Mouse (Mus musculus): ENCODE measurements around the gene Defb11.
"Not testable (repeated sequence)": the region's sequence is repeated elsewhere in the genome, so short reads cannot be mapped to it uniquely, and the experiment has no call there.

Defb11 gene

GRCm38 (mm10) chr8:21906290-21906689 is at the start of gene Defb11:
Defb11 (minus strand) TSS chr8:21906412.
- DNase-seq (ENCODE audit: low spot score in 2 of 2) = not testable (repeated sequence)

- DNase-seq (ENCODE audit: low spot score in 2 of 2) = peak; percentile 49 to 50
Observed at GRCm38 (mm10) chr8:21955321-21955720, 49.1 kb upstream of the Defb11 start.

GRCm38 (mm10) chr8:21947311-21948017 is 41.3 kb upstream of the Defb11 start:
- DNase-seq (ENCODE audit: low spot score in 2 of 2) = no peak

GRCm38 (mm10) chr8:21946462-21946861 is 40.2 kb upstream of the Defb11 start, which contains the start of gene Defb13:
Defb13 (plus strand) TSS chr8:21946762.
- DNase-seq (ENCODE audit: low spot score in 2 of 2) = no peak

- not testable (repeated sequence) for DNase-seq (ENCODE audit: low spot score in 2 of 2)
Observed at GRCm38 (mm10) chr8:21938052-21938451, 31.8 kb upstream of the Defb11 start, which contains the start of gene Defb35. Defb35 (plus strand) TSS chr8:21938352.

- DNase-seq (ENCODE audit: low spot score in 2 of 2) = no peak
Observed at GRCm38 (mm10) chr8:21932610-21933009, 26.4 kb upstream of the Defb11 start, which contains the start of gene Defb15. Defb15 (minus strand) TSS chr8:21932710.

GRCm38 (mm10) chr8:21930754-21931153 is 24.5 kb upstream of the Defb11 start:
- not testable (repeated sequence) for DNase-seq (ENCODE audit: low spot score in 2 of 2)

- peak in 1 of 2 experiments; percentile 4 for DNase-seq (ENCODE audit: low spot score in 2 of 2)
Observed at GRCm38 (mm10) chr8:21915625-21916024, 9.4 kb upstream of the Defb11 start.

- no peak for DNase-seq (ENCODE audit: low spot score in 2 of 2)
Observed at GRCm38 (mm10) chr8:21912554-21912953, 6.3 kb upstream of the Defb11 start.

- DNase-seq (ENCODE audit: low spot score in 2 of 2) = no peak
Observed at GRCm38 (mm10) chr8:21911931-21912330, 5.7 kb upstream of the Defb11 start.

- not testable (repeated sequence) for DNase-seq (ENCODE audit: low spot score in 2 of 2)
Observed at GRCm38 (mm10) chr8:21885321-21885720, 20.9 kb downstream of the Defb11 start, which contains the start of gene Defb9. Defb9 (minus strand) TSS chr8:21885421.

GRCm38 (mm10) chr8:21858586-21858985 is 47.6 kb downstream of the Defb11 start, which contains the start of gene Defb10:
Defb10 (plus strand) TSS chr8:21858901.
- not testable (repeated sequence) for DNase-seq (ENCODE audit: low spot score in 2 of 2)

All from frontal cortex, postnatal 25 days (tissue).